Mouse (Mus musculus) embryo, embryonic 11.5 days (tissue): ENCODE data around the gene Aldh1l1.
A peak's percentile ranks its signal among the peaks of the same experiment; 100 is the strongest.

ENCODE experiments used
- DNase-seq: peaks from one replicate; pipeline ENCODE4 v3.0.0-alpha.2; 2012; ENCODE audit warnings: low read depth, low spot score

Gene Aldh1l1

DNA sequence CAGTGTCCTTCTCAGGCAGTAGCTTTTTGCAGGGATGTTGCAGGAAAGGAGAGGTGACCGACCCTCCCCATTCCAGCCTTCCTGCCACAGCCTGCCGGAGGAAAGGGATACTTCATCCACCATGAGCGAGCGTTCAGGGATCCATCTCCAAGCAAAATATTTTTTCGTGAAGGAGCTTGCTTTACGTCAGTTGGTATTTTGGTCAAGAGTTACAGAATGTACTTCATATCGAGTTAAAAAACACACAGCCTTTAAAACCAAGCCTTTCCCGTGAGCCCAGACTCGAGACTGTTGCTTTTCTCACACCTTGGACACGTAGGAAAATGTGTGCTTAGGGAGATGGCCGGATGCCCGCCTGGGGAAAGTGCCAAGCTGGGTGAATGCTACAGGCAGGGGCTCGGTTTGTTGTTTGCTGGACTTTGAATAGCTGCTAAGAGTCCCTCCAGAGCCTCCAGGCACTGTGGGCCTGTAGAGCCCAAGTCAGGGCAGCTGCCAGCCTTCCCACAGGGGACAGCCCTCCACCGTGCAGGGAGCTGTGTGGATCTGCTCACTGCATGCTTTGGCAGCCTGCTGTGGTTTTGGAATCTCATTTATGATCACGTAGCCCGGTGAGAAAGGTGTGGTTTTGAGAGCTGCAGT, 20.6 kb downstream of the Aldh1l1 start:
- no peak for DNase-seq

GRCm38 (mm10) chr6:90507443-90507842, 21.2 kb downstream of the Aldh1l1 start:
- no peak for DNase-seq

DNA sequence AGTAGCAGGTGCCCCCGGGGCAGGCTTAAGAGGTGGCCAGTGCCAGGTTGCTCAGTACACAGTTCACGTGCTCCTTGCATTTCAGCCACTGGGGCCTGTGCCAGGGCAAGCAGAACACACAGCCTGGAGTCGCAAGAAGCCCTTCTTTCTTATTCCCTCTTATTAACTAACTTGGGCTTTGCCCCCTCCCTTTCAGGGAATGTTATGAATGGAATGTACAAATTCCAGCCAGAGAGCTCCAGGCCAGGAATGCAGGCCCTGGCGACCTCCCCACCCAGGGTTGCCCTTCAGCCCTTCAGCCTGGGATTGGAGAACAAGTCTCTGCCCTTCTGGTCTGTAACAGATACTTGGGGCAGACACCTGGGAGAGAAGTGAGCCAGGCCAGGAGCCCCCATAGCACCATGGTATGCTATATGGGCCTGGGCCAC, 22.0 kb downstream of the Aldh1l1 start:
- no peak for DNase-seq

DNA sequence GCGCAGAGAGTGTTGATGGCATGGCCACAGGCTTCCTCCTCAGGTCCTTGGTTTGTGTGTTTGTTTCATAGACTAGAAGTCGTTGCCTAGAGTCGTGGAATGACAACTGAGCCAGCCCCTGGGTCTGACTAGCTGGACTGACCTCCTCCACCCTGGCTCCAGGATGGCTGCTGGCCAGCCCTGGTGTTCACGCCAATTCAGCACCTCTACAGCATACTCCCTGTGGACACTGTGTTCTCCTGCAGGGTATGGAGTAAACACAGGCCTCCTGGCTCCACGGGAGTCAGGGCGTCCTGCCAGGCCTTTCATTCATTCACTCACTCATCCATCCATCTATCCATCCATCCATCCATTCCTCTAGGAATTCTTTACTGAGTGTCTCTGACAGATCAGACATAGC, 22.9 kb downstream of the Aldh1l1 start:
- DNase-seq: no peak

- no peak for DNase-seq
These were observed 26.2 kb downstream of the Aldh1l1 start for GRCm38 (mm10) chr6:90512416-90512815.

GRCm38 (mm10) chr6:90513074-90513856, 27.0 kb downstream of the Aldh1l1 start:
- DNase-seq: no peak

GRCm38 (mm10) chr6:90514369-90514768, 28.1 kb downstream of the Aldh1l1 start:
- DNase-seq: no peak

GRCm38 (mm10) chr6:90514883-90515405, 28.7 kb downstream of the Aldh1l1 start:
- DNase-seq: peak; percentile 63

- no peak for DNase-seq
These were observed 32.7 kb downstream of the Aldh1l1 start for GRCm38 (mm10) chr6:90518892-90519291.

DNA sequence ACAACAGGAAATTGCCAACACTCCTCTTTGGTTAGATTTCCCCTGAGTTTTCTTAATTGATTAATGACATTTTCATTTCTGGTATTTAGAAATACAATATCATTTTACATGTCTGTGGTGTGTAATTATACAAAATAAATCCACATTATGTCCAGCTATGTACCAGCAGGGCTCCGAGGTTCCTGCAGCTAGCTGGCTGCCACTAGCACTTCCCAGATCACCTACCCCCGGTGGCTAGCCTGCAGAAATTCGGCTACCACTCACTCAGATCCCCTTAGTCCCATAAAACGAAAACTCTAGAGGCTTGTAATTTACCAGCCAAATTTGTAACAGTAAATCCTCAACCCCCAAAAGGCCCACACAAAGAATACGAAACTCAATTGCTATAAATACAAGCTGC, 33.1 kb downstream of the Aldh1l1 start:
- DNase-seq: no peak

DNA sequence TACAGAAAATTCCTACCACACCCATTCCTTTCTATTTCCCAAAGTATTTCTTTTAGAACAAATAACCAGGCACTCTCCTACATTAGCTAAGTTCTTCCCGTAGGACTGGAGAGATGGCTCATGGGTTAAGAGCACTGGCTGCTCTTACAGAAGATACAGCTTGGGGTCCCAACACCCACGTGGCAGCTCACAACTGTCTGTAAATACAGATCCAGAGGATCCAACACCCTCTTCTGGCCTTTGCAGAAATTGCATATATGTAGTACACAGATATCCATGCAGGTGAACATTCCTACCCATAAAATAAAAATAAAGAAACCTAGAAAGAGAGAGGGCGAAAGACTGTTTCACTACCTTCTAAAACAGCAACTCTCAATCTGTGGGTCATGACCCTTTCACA, 40.2 kb downstream of the Aldh1l1 start:
- no peak for DNase-seq

DNA sequence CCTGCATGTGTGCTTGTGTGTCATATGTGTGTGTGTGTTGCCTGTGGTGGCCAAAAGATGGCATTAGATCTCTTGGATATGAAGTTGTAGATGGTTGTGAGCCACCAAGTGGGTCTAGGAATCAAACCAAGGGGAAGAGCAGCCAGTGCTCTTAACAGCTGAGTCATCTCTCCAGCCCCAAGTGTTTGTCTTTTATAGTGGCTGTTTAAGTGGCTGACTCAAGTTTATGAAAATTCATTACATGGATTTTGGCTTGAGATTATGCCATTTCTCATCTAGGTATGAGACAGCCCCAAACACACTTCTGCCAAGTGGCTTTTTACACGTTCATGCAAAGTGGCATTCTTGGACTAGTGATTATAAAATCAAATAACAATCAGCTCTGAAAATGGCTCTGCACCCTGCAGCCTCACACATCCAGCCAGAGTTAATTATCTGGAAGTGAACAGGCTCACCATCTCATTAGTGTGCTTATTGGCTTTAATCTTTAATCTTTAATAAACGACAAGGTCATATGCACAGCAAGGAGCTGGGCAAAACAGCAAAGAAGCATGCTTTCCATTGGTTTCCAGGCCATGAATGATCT, 43.3 kb downstream of the Aldh1l1 start:
- no peak for DNase-seq

- DNase-seq: no peak
These were observed 46.5 kb downstream of the Aldh1l1 start for GRCm38 (mm10) chr6:90532575-90533190.

GRCm38 (mm10) chr6:90533505-90533904, 47.3 kb downstream of the Aldh1l1 start:
- DNase-seq: no peak

GRCm38 (mm10) chr6:90534701-90535475, 48.7 kb downstream of the Aldh1l1 start:
- DNase-seq: no peak

DNA sequence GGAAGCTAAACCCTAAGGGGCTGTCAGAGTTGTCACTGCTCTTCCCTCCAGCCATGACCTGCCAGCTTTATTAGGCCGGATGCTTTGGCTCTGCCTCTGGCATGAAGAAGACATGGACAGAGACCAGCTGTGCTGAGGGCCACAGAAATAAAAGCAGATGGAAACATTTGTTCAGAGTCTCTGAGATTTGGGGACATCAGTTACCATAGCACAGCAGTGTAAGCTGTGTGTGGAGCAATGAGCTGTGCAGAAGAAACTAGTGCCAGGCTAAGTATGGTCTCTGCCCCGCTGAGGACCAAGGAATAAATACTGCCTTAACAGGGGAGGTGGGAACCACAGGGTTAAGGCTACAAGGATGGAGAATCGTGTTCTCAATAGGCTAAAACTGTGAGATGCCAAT, 50.6 kb downstream of the Aldh1l1 start:
- DNase-seq: no peak

DNA sequence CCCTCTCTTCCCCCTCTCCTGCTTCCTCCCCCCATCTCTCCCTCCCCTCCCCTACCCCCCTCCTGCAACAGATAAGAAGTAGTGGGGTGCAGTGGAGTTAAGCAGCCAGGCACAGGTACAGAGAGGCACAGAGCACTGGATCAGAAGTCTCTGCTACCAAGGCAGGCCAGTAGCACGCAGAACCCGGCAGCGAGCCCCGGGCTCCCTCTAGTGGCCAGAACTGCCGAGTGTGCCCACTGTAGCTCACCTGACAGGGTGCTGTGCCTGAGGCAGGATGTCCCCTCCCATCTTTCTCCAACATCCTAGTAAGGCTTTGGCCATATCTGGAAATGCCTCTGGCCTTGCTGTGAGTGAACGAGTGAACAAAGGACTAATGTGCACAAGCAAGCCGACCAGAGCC, 51.7 kb downstream of the Aldh1l1 start:
- DNase-seq: peak; percentile 48

GRCm38 (mm10) chr6:90539271-90539670, 53.0 kb downstream of the Aldh1l1 start:
- no peak for DNase-seq

DNA sequence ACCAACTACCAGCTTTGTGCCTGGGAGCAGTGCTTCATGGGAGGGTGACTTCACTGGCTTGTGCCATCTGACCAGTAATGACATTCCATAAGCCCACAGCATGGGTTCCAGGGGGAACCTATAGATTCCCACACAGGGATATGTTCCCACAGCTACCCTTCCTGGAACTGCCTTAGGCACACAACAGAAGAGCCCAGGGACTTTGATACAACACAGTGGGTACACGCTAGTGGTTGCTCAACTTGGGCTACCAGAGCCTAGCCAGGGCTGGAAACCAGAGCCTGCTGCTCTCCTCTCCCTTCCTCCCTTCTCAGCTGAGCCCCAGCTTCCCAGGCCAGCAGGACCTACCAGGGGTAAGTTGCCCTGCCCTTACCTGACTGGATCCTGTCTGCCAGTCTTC, 54.3 kb downstream of the Aldh1l1 start:
- DNase-seq: no peak

- no peak for DNase-seq
These were observed 55.1 kb downstream of the Aldh1l1 start for GRCm38 (mm10) chr6:90541367-90541772.

GRCm38 (mm10) chr6:90544433-90544832, 58.2 kb downstream of the Aldh1l1 start:
- DNase-seq: no peak
